Mouse (Mus musculus) kidney, adult 2 months (tissue): ENCODE measurements around the gene Prss44.
A peak's percentile ranks its signal among the peaks of the same experiment; 100 is the strongest.

Source experiments
- CTCF ChIP-seq: fragments of 200-500 bp; conservative IDR thresholded peaks from 2 replicates; pipeline ENCODE4 v1.5.1; 2011; ENCODE audit warnings: low read depth, mild to moderate bottlenecking, control low read depth, low read length, moderate library complexity, mixed read lengths; ENCODE audit not compliant: insufficient read depth, insufficient read length
- POLR2A ChIP-seq: fragments of 200-500 bp; IDR thresholded peaks from one replicate; pipeline ENCODE4 v1.6.1; 2011; ENCODE audit warnings: low read depth, low read length, control low read depth

DNA sequence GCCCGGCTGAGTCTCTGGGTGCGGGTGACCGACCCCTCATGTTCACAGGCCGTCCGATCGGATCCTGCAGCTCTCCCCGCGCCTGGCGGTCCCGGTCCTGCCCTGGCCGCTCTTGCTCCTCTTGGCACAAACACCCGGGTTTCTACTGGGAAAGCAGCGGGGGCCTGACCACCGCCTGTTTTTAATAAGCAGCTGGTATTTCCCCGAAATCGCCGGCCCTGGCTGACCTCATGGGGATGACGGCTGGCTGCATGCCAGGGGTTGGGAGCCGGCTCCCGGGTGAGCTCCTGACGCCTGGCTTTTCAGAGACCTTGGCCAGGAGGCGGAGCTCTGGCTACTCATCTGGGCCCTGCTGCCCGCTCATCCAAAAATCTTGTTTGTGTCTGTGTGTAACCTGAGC, 32.1 kb upstream of the Prss44 start:
- TF ChIP-seq CTCF: 0 out of 2 replicates have a peak, but pooled peaks have one; percentile 11
- TF ChIP-seq POLR2A: no peak
